8 mouse cellular contexts compared by ENCODE assay signal in the genomic region with DNA sequence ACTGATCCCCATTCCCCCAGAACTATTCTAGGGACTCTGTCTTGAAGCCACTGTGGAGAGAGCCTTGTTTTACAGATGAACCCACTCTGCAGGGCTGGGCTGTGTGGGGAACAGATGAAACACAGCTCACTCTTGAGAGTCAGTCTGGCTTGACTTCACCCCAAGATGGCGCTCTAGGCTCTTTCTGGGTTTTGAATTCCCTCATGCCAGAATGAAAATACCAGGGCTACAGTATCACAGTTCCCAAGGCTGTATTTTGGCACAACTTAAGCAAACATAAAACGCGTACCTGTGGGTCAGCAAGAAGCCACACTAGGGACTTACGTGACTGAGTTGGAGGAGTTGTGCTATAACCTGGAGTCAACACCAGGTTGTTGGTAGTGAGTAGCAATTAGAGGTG. TPM values are rescaled to one million over a fixed set of nuclear protein-coding genes. Genes with fewer than 3 reads are reported as not detected.
DNase-seq lines count a peak whose midpoint lies in the region; ATAC-seq and TF ChIP-seq lines count a peak whose summit lies in the region.

No protein-coding gene starts in this region.

- H3K27me3 ChIP-seq in heart, embryonic 12.5 days (replicated peaks) = 0 out of 2 replicates have a peak, but pooled peaks cover 5% of the 10 kb centered on the region
- H3K27me3 ChIP-seq in CH12.LX (replicated peaks) = peaks cover 52% of the 10 kb centered on the region
- H3K27me3 ChIP-seq in cerebellum, adult 2 months (ENCODE audit: control insufficient read depth, insufficient read depth, low read length) = no peaks in the 10 kb centered on the region
- no peaks in the 10 kb centered on the region for H3K27me3 ChIP-seq in kidney, postnatal 0 days (ENCODE audit: insufficient read depth, low read length)
- H3K27me3 ChIP-seq in liver, embryonic 14.5 days (ENCODE audit: control insufficient read depth, insufficient read depth, low read length) = no peaks in the 10 kb centered on the region

- no peak overlapping the region for H3K4me3 ChIP-seq in heart, embryonic 12.5 days
- no peak overlapping the region for H3K4me3 ChIP-seq in CH12.LX (replicated peaks in 1 of 3; ENCODE audit: low read depth in 2 of 3, low read length in 2 of 3, poor library complexity in 1 of 3)
- no peak overlapping the region for H3K4me3 ChIP-seq in cerebellum, adult 2 months (replicated peaks; ENCODE audit: insufficient read depth, low read depth, low read length)
- no peak overlapping the region for H3K4me3 ChIP-seq in kidney, postnatal 0 days (replicated peaks; ENCODE audit: low read depth, low read length)
- H3K4me3 ChIP-seq in liver, embryonic 14.5 days (ENCODE audit: insufficient read depth in 1 of 2, low read depth in 2 of 2, low read length in 2 of 2) = no peak overlapping the region

- peak; percentile 45 to 86 for TF ChIP-seq CTCF in CH12.LX (conservative IDR thresholded peaks at IDR 0.05 in 1 of 2, IDR thresholded peaks at IDR 0.05 in 1 of 2; ENCODE audit: low read depth in 2 of 2, low read length in 2 of 2)
- peak; percentile 85 for TF ChIP-seq CTCF in cerebellum, adult 2 months (IDR thresholded peaks at IDR 0.05; ENCODE audit: borderline replicate concordance, insufficient read depth, low read depth, low read length)
- TF ChIP-seq CTCF in kidney, postnatal 0 days (IDR thresholded peaks at IDR 0.05; ENCODE audit: low read depth) = peak; percentile 83
- TF ChIP-seq CTCF in liver, embryonic 14.5 days (IDR thresholded peaks at IDR 0.05; ENCODE audit: low read depth) = peak; percentile 73

- H3K27ac ChIP-seq in heart, embryonic 12.5 days (ENCODE audit: poor library complexity, severe bottlenecking) = no peak overlapping the region
- H3K27ac ChIP-seq in CH12.LX (ENCODE audit: insufficient read depth, low read depth) = no peak overlapping the region
- no peak overlapping the region for H3K27ac ChIP-seq in cerebellum, adult 2 months (ENCODE audit: insufficient read depth, low read length)
- H3K27ac ChIP-seq in kidney, postnatal 0 days = no peak overlapping the region
- H3K27ac ChIP-seq in liver, embryonic 14.5 days = no peak overlapping the region

- H3K4me2 ChIP-seq in heart, embryonic 12.5 days = no peak overlapping the region
- no peak overlapping the region for H3K4me2 ChIP-seq in CH12.LX (ENCODE audit: insufficient read depth, low read depth, poor library complexity, severe bottlenecking)
- H3K4me2 ChIP-seq in kidney, postnatal 0 days (ENCODE audit: low read length) = no peak overlapping the region
- no peak overlapping the region for H3K4me2 ChIP-seq in liver, embryonic 14.5 days (ENCODE audit: low read depth)

- peaks cover 16% of the 10 kb centered on the region for H3K4me1 ChIP-seq in heart, embryonic 12.5 days (replicated peaks)
- H3K4me1 ChIP-seq in CH12.LX (ENCODE audit: control insufficient read depth in 1 of 2, insufficient read depth in 2 of 2) = peaks cover 0 to 14% of the 10 kb centered on the region in 2 experiments; a peak in 3 of 4 replicates
- 0 out of 2 replicates have a peak, but pooled peaks cover 3% of the 10 kb centered on the region for H3K4me1 ChIP-seq in cerebellum, adult 2 months (ENCODE audit: control insufficient read depth, insufficient read depth, low read length)
- no peaks in the 10 kb centered on the region for H3K4me1 ChIP-seq in kidney, postnatal 0 days (replicated peaks; ENCODE audit: insufficient read depth, low read length)
- H3K4me1 ChIP-seq in liver, embryonic 14.5 days (replicated peaks; ENCODE audit: control insufficient read depth in 2 of 2, insufficient read depth in 2 of 2, low read length in 1 of 2) = no peaks in the 10 kb centered on the region

- no peak for TF ChIP-seq EP300 in CH12.LX (IDR thresholded peaks at IDR 0.05; ENCODE audit: low read length)
- no peak for TF ChIP-seq EP300 in liver, embryonic 14.5 days (IDR thresholded peaks at IDR 0.05; ENCODE audit: low read depth)

- DNase-seq in heart, adult 18-20 months = peak; percentile 74 to 93
- DNase-seq in CH12.LX (ENCODE audit: extremely low read depth) = peak; percentile 54
- peak; percentile 79 to 83 for DNase-seq in cerebellum, adult 2 months
- DNase-seq in gastrocnemius, adult 18-20 months (ENCODE audit: low spot score) = peak; percentile 87
- DNase-seq in kidney, postnatal 0 days (ENCODE audit: low spot score) = peak; percentile 85
- no peak for DNase-seq in liver, embryonic 14.5 days (ENCODE audit: low read depth in 3 of 3, low spot score in 3 of 3)
- peak; percentile 86 to 89 for DNase-seq in right cerebral cortex, postnatal 10 days (ENCODE audit: low spot score in 2 of 2)

- in situ Hi-C loops in CH12.LX (cut with MboI; ENCODE audit: low pct_ligation_motif_present, low pct_unique_long_range_greater_than_20kb, low sequenced_read_pairs) = no loop called here

- WGBS in heart, embryonic 12.5 days = 48% methylated on average over 4 of the region's 4 CpGs
- 9% methylated on average over 4 of the region's 4 CpGs for WGBS in cerebellum, adult 2 months
- WGBS in kidney, postnatal 0 days = 23% methylated on average over 4 of the region's 4 CpGs
- WGBS in liver, embryonic 14.5 days (ENCODE audit: insufficient replicate concordance) = 55% methylated on average over 4 of the region's 4 CpGs

- dilution Hi-C loops in CH12.LX (cut with MboI; ENCODE audit: extremely low pct_ligation_motif_present, extremely low pct_unique_long_range_greater_than_20kb, low sequenced_read_pairs) = no loop called here

- no peaks in the 10 kb centered on the region for H3K79me2 ChIP-seq in CH12.LX (replicated peaks; ENCODE audit: control insufficient read depth, extremely low read depth, insufficient read depth, poor library complexity, severe bottlenecking)

- H3K36me3 ChIP-seq in heart, embryonic 12.5 days = no peaks in the 10 kb centered on the region
- no peaks in the 10 kb centered on the region for H3K36me3 ChIP-seq in CH12.LX (replicated peaks in 1 of 2; ENCODE audit: control insufficient read depth in 1 of 2, insufficient read depth in 1 of 2, low read length in 1 of 2)
- H3K36me3 ChIP-seq in kidney, postnatal 0 days (ENCODE audit: insufficient read depth, low read length) = no peaks in the 10 kb centered on the region
- H3K36me3 ChIP-seq in liver, embryonic 14.5 days (replicated peaks; ENCODE audit: control insufficient read depth, insufficient read depth, low read depth) = no peaks in the 10 kb centered on the region

- ATAC-seq in heart, embryonic 12.5 days (ENCODE audit: insufficient number of reproducible peaks, low FRiP score) = no peak
- ATAC-seq in kidney, postnatal 0 days (replicated peaks; ENCODE audit: low FRiP score, low read depth) = no peak
- ATAC-seq in liver, embryonic 14.5 days (ENCODE audit: insufficient read depth) = no peak

- peak; percentile 79 for TF ChIP-seq RAD21 in CH12.LX (IDR thresholded peaks at IDR 0.05; ENCODE audit: low read depth, low read length)

- no peak overlapping the region for H3K9ac ChIP-seq in heart, embryonic 12.5 days
- H3K9ac ChIP-seq in CH12.LX (ENCODE audit: insufficient read depth, low read depth) = no peak overlapping the region
- no peak overlapping the region for H3K9ac ChIP-seq in kidney, postnatal 0 days (ENCODE audit: low read depth, low read length)
- H3K9ac ChIP-seq in liver, embryonic 14.5 days (replicated peaks) = no peak overlapping the region

- no peaks in the 10 kb centered on the region for H3K9me3 ChIP-seq in heart, embryonic 12.5 days (replicated peaks)
- no peaks in the 10 kb centered on the region for H3K9me3 ChIP-seq in CH12.LX (replicated peaks; ENCODE audit: low read length)
- no peaks in the 10 kb centered on the region for H3K9me3 ChIP-seq in kidney, postnatal 0 days (replicated peaks; ENCODE audit: low read length)
- H3K9me3 ChIP-seq in liver, embryonic 14.5 days (ENCODE audit: control insufficient read depth, low read length) = no peaks in the 10 kb centered on the region

- no peak for TF ChIP-seq POLR2A in CH12.LX (IDR thresholded peaks at IDR 0.05; ENCODE audit: low read depth, low read length)
- TF ChIP-seq POLR2A in cerebellum, adult 2 months (IDR thresholded peaks at IDR 0.05; ENCODE audit: borderline replicate concordance, insufficient read depth, low read length) = no peak

RNA-seq across cellular contexts. Expression of a gene that starts 8.9 kb away (rescaled TPM):
- 10 to 100 TPM; 27.1 to 28.5 TPM for total RNA-seq in heart, adult 18-20 months (2021)
- 6.5 and 8.1 TPM in 2 replicates for polyA plus RNA-seq in heart, embryonic 12.5 days (2016; fragmentation: Nextera tagmentation; extraction: Ambion mirVana)
- total RNA-seq in CH12.LX (2012; rRNA removed) = 3.7 and 5.7 TPM in 2 replicates
- total RNA-seq in CH12.LX (2014; rRNA removed) = 1.9 and 2.5 TPM in 2 replicates
- 2.9 and 3.7 TPM in 2 replicates for polyA plus RNA-seq in CH12.LX (2012; ENCODE audit: insufficient read length, low read depth)
- polyA plus RNA-seq in cerebellum, adult 2 months (2012; rRNA removed) = 34.1 and 34.2 TPM in 2 replicates
- 10 to 100 TPM; 36.5 to 36.6 TPM for total RNA-seq in gastrocnemius, adult 18-20 months (2021)
- polyA plus RNA-seq in kidney, postnatal 0 days (2015; fragmentation: Nextera tagmentation; extraction: Ambion mirVana) = 68.9 and 70.6 TPM in 2 replicates
- 30.3 and 31.1 TPM in 2 replicates for polyA plus RNA-seq in liver, embryonic 14.5 days (2012; rRNA removed)
- polyA plus RNA-seq in liver, embryonic 14.5 days (2014; fragmentation: Nextera tagmentation; extraction: Ambion mirVana) = 38.8 and 40.8 TPM in 2 replicates

RNA-seq across cellular contexts. Expression of a gene that starts 15.3 kb away (rescaled TPM):
- under 1 TPM; 0.59 to 0.84 TPM for total RNA-seq in heart, adult 18-20 months (2021)
- polyA plus RNA-seq in heart, embryonic 12.5 days (2016; fragmentation: Nextera tagmentation; extraction: Ambion mirVana) = 4.9 and 5.2 TPM in 2 replicates
- total RNA-seq in CH12.LX (2012; rRNA removed) (not detected in 2 replicates), CH12.LX (2014; rRNA removed) (not detected in 2 replicates)
- not detected in 2 replicates for polyA plus RNA-seq in CH12.LX (2012; ENCODE audit: insufficient read length, low read depth)
- 16.7 and 18.5 TPM in 2 replicates for polyA plus RNA-seq in cerebellum, adult 2 months (2012; rRNA removed)
- 1 to 10 TPM; 3.0 to 3.9 TPM for total RNA-seq in gastrocnemius, adult 18-20 months (2021)
- 47.4 and 52.2 TPM in 2 replicates for polyA plus RNA-seq in kidney, postnatal 0 days (2015; fragmentation: Nextera tagmentation; extraction: Ambion mirVana)
- 2.9 and 4.2 TPM in 2 replicates for polyA plus RNA-seq in liver, embryonic 14.5 days (2012; rRNA removed)
- 5.1 and 5.4 TPM in 2 replicates for polyA plus RNA-seq in liver, embryonic 14.5 days (2014; fragmentation: Nextera tagmentation; extraction: Ambion mirVana)

RNA-seq across cellular contexts. Expression of a gene that starts 16.9 kb away (rescaled TPM):
- 10 to 100 TPM; 14.2 to 16.9 TPM for total RNA-seq in heart, adult 18-20 months (2021)
- 179 and 187 TPM in 2 replicates for polyA plus RNA-seq in heart, embryonic 12.5 days (2016; fragmentation: Nextera tagmentation; extraction: Ambion mirVana)
- total RNA-seq in CH12.LX (2012; rRNA removed) (0.34 TPM in 2 replicates), CH12.LX (2014; rRNA removed) (0.05 and 0.11 TPM in 2 replicates)
- 0.33 and 0.63 TPM in 2 replicates for polyA plus RNA-seq in CH12.LX (2012; ENCODE audit: insufficient read length, low read depth)
- 1.7 and 2.6 TPM in 2 replicates for polyA plus RNA-seq in cerebellum, adult 2 months (2012; rRNA removed)
- total RNA-seq in gastrocnemius, adult 18-20 months (2021) = 1 to 10 TPM; 2.5 to 4.4 TPM
- polyA plus RNA-seq in kidney, postnatal 0 days (2015; fragmentation: Nextera tagmentation; extraction: Ambion mirVana) = 204 and 226 TPM in 2 replicates
- polyA plus RNA-seq in liver, embryonic 14.5 days (2012; rRNA removed) = 18.4 and 22.2 TPM in 2 replicates
- polyA plus RNA-seq in liver, embryonic 14.5 days (2014; fragmentation: Nextera tagmentation; extraction: Ambion mirVana) = 21.3 and 23.2 TPM in 2 replicates

RNA-seq across cellular contexts. Expression of a gene that starts 22.5 kb away (rescaled TPM):
- total RNA-seq in heart, adult 18-20 months (2021) = 100 to 1,000 TPM; 146 to 159 TPM
- polyA plus RNA-seq in heart, embryonic 12.5 days (2016; fragmentation: Nextera tagmentation; extraction: Ambion mirVana) = 386 and 388 TPM in 2 replicates
- total RNA-seq in CH12.LX (2012; rRNA removed) = 181 and 244 TPM in 2 replicates
- 221 and 263 TPM in 2 replicates for total RNA-seq in CH12.LX (2014; rRNA removed)
- 312 and 330 TPM in 2 replicates for polyA plus RNA-seq in CH12.LX (2012; ENCODE audit: insufficient read length, low read depth)
- polyA plus RNA-seq in cerebellum, adult 2 months (2012; rRNA removed) = 174 and 187 TPM in 2 replicates
- total RNA-seq in gastrocnemius, adult 18-20 months (2021) = 100 to 1,000 TPM; 110 to 114 TPM
- 466 and 517 TPM in 2 replicates for polyA plus RNA-seq in kidney, postnatal 0 days (2015; fragmentation: Nextera tagmentation; extraction: Ambion mirVana)
- 142 and 216 TPM in 2 replicates for polyA plus RNA-seq in liver, embryonic 14.5 days (2012; rRNA removed)
- polyA plus RNA-seq in liver, embryonic 14.5 days (2014; fragmentation: Nextera tagmentation; extraction: Ambion mirVana) = 412 and 420 TPM in 2 replicates

RNA-seq across cellular contexts. Expression of a gene that starts 30.0 kb away (rescaled TPM):
- total RNA-seq in heart, adult 18-20 months (2021) = 10 to 100 TPM; 84.3 to 84.7 TPM
- 86.0 and 89.0 TPM in 2 replicates for polyA plus RNA-seq in heart, embryonic 12.5 days (2016; fragmentation: Nextera tagmentation; extraction: Ambion mirVana)
- 96.5 and 99.8 TPM in 2 replicates for total RNA-seq in CH12.LX (2012; rRNA removed)
- 70.9 and 87.3 TPM in 2 replicates for total RNA-seq in CH12.LX (2014; rRNA removed)
- polyA plus RNA-seq in CH12.LX (2012; ENCODE audit: insufficient read length, low read depth) = 143 and 145 TPM in 2 replicates
- polyA plus RNA-seq in cerebellum, adult 2 months (2012; rRNA removed) = 228 and 241 TPM in 2 replicates
- total RNA-seq in gastrocnemius, adult 18-20 months (2021) = 10 to 100 TPM; 70.5 to 78.2 TPM
- polyA plus RNA-seq in kidney, postnatal 0 days (2015; fragmentation: Nextera tagmentation; extraction: Ambion mirVana) = 103 and 117 TPM in 2 replicates
- 89.2 and 95.2 TPM in 2 replicates for polyA plus RNA-seq in liver, embryonic 14.5 days (2012; rRNA removed)
- polyA plus RNA-seq in liver, embryonic 14.5 days (2014; fragmentation: Nextera tagmentation; extraction: Ambion mirVana) = 53.8 and 59.6 TPM in 2 replicates

Comparison
In these comparisons a context has a peak if more than half of its experiments do, and no peak if none do; other contexts are left out.
1. DNase-seq: peak in heart, adult 18-20 months (2 of 2), CH12.LX (single experiment), cerebellum, adult 2 months (2 of 2), gastrocnemius, adult 18-20 months (single experiment), kidney, postnatal 0 days (single experiment) and right cerebral cortex, postnatal 10 days (2 of 2); none in liver, embryonic 14.5 days (0 of 3).
2. Peak in every context shown above with its lines, with median percentiles within 50 percentile points of each other: CTCF ChIP-seq.